Mouse (Mus musculus): ENCODE data around the gene Exoc8. TPM values are rescaled to one million over a fixed set of nuclear protein-coding genes. Genes with fewer than 3 reads are reported as not detected.
A peak's percentile ranks its signal among the peaks of the same experiment; 100 is the strongest.

Exoc8 gene
- polyA plus RNA-seq, 1 experiment from 2014 or later: 4.7 TPM

DNA sequence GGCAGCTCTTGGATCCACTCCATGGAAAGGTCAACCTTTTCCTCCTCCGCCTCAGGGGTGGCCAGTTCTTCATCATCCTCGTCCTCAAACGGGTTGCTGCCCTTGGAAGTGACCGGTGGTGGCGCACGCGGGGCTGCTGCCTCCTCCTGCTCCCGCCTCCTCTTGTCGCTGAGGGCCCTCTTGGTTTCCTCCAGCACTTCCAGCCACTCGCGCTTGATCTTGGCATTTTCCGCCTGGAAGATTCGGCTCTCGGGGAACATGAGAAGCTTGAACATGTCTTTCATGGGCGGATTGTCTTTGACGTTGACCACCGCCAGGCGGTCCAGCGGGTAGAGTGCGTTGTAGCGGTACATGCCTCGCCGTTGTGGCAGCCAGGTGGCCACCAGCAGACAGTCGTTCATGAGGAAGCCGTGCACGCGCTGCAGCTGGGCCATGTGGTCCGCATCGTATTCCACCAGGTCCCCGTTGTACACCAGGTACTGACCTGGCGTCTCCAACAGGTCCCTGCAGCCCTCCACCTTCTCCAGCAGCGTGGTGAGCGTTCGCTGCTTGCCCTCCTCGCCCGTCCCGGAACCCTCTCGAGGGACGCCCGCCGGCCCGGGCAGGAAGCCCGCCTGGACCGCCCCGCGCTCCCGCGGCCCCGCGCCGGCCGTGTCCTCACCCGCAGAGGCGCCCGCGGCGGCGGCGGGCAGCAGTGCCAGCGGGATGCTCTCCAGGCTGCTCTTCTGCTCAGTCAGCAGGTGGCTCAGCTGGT lies 696 bp downstream of the Exoc8 start:
- peak overlapping the region; percentile 86 for H3K27ac ChIP-seq (ENCODE audit: low read depth, low read length)
- H3K9ac ChIP-seq (ENCODE audit: low read depth, low read length): peak overlapping the region; percentile 87
- H3K27me3 ChIP-seq (replicated peaks; ENCODE audit: control insufficient read depth, insufficient read depth, low read length): no peaks in the 10 kb centered on the region
- WGBS: 1% methylated on average over 58 of the region's 60 CpGs
- no peaks in the 10 kb centered on the region; the same call in 1 of the 2 replicates for H3K4me1 ChIP-seq (replicated peaks; ENCODE audit: control insufficient read depth, insufficient read depth, low read length)
- H3K9me3 ChIP-seq (ENCODE audit: control insufficient read depth): no peaks in the 10 kb centered on the region
- peak overlapping the region; percentile 83 for H3K4me3 ChIP-seq (ENCODE audit: low read depth, low read length)
- peak overlapping the region; percentile 76 for H3K4me2 ChIP-seq (replicated peaks; ENCODE audit: low read depth)
- TF ChIP-seq CTCF (IDR thresholded peaks at IDR 0.05; ENCODE audit: low read depth): peak; percentile 85
- peaks cover 33% of the 10 kb centered on the region for H3K36me3 ChIP-seq (ENCODE audit: control insufficient read depth, insufficient read depth)
- ATAC-seq: peak; percentile 37

DNA sequence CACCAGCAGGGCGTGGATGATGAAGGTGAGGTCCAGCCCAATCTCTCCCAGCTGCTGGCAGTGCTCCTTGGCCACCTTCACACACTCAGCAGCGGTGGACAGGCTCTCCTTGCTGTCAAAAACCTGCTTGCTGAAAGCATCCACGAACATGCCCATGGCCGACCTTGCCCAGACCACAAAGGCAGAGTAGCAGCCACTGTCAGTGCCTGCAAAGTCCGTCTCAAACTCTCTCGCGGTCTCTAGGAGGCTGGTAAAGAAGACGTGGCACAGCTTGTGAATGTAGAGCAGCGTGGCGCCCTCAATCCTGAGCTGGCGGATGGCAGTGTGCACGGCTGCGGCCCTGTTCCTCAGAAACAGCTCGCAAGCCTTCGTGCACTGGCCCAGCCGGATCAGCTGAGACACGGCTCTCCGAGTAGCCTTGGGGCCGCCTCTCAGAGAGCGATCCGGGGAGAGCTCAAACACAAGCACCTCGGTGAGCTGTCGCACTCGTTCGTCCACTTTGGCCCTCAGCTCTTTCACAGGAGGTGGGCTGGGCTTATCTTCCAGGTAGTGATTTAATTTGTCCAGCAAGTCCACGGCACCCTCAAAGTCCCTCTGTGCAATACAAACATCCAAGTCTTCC lies 1.4 kb downstream of the Exoc8 start:
- Histone ChIP-seq H3K27ac (ENCODE audit: low read depth, low read length) (peak overlapping the region; percentile 86; the same call in 1 of the 2 replicates), H3K4me1 (replicated peaks; ENCODE audit: control insufficient read depth, insufficient read depth, low read length) (no peaks in the 10 kb centered on the region; the same call in 1 of the 2 replicates), H3K27me3 (replicated peaks; ENCODE audit: control insufficient read depth, insufficient read depth, low read length) (no peaks in the 10 kb centered on the region), H3K4me2 (replicated peaks; ENCODE audit: low read depth) (peak overlapping the region; percentile 76), H3K4me3 (ENCODE audit: low read depth, low read length) (peak overlapping the region; percentile 83), H3K9me3 (ENCODE audit: control insufficient read depth) (no peaks in the 10 kb centered on the region), H3K36me3 (ENCODE audit: control insufficient read depth, insufficient read depth) (peaks cover 29% of the 10 kb centered on the region), H3K9ac (ENCODE audit: low read depth, low read length) (peak overlapping the region; percentile 87; the same call in 1 of the 2 replicates)
- no peak for TF ChIP-seq CTCF (IDR thresholded peaks at IDR 0.05; ENCODE audit: low read depth)
- WGBS: 55% methylated on average over 26 of the region's 26 CpGs
- ATAC-seq: 0 out of 2 replicates have a peak, but pooled peaks have one; percentile 2

DNA sequence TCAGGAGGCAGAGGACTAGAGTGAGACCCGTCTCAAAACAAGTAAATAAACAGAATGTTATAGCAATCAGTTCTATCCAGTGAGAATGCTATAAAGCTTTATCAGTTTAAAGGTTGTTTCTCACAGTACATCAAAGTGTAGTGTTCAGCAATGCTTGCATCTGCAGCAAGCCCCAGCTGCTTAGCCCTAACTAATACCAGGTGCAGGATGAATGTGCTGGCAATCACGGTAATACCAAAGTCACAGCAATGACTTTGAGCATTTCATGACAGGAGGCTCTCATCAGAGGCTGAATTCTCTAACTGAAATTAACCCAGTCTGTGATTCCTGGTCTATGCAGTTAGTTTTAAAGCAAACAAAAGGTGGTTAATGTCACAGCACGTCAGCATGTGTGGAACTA lies 4.9 kb downstream of the Exoc8 start:
- Histone ChIP-seq H3K9me3 (ENCODE audit: control insufficient read depth) (no peaks in the 10 kb centered on the region), H3K4me1 (replicated peaks; ENCODE audit: control insufficient read depth, insufficient read depth, low read length) (no peaks in the 10 kb centered on the region; the same call in 1 of the 2 replicates), H3K4me2 (replicated peaks; ENCODE audit: low read depth) (no peak overlapping the region), H3K9ac (ENCODE audit: low read depth, low read length) (no peak overlapping the region), H3K27ac (ENCODE audit: low read depth, low read length) (no peak overlapping the region), H3K36me3 (ENCODE audit: control insufficient read depth, insufficient read depth) (peaks cover 44% of the 10 kb centered on the region), H3K4me3 (ENCODE audit: low read depth, low read length) (no peak overlapping the region), H3K27me3 (replicated peaks; ENCODE audit: control insufficient read depth, insufficient read depth, low read length) (no peaks in the 10 kb centered on the region)
- no peak for ATAC-seq
- no peak for TF ChIP-seq CTCF (IDR thresholded peaks at IDR 0.05; ENCODE audit: low read depth)
- 53% methylated on average over 3 of the region's 3 CpGs for WGBS

DNA sequence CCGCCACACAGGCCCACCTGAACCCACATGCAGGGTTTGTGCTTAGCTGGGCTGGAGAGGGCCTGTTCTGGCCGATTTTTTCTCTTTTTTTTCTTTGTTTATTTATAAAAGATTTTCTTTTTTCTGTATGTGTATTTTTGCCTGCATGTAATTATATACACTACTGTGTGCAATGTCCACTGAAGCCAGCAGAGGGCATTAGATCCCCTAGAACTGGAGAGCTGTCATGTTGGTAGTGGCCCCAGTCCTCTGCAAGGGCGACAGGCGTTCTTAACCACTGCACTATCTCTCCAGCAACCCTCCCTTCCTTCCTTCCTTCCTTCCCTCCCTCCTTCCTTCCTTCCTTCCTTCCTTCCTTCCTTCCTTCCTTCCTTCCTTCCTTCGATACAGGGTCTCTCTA lies 9.1 kb downstream of the Exoc8 start:
- Histone ChIP-seq H3K27me3 (replicated peaks; ENCODE audit: control insufficient read depth, insufficient read depth, low read length) (no peaks in the 10 kb centered on the region), H3K9ac (ENCODE audit: low read depth, low read length) (no peak overlapping the region), H3K36me3 (ENCODE audit: control insufficient read depth, insufficient read depth) (peaks cover 73% of the 10 kb centered on the region), H3K4me2 (replicated peaks; ENCODE audit: low read depth) (no peak overlapping the region), H3K27ac (ENCODE audit: low read depth, low read length) (no peak overlapping the region), H3K9me3 (ENCODE audit: control insufficient read depth) (no peaks in the 10 kb centered on the region), H3K4me1 (replicated peaks; ENCODE audit: control insufficient read depth, insufficient read depth, low read length) (no peaks in the 10 kb centered on the region; the same call in 1 of the 2 replicates), H3K4me3 (ENCODE audit: low read depth, low read length) (no peak overlapping the region)
- TF ChIP-seq CTCF (IDR thresholded peaks at IDR 0.05; ENCODE audit: low read depth): peak; percentile 40
- 98% methylated on average over 5 of the region's 5 CpGs for WGBS
- ATAC-seq: no peak

DNA sequence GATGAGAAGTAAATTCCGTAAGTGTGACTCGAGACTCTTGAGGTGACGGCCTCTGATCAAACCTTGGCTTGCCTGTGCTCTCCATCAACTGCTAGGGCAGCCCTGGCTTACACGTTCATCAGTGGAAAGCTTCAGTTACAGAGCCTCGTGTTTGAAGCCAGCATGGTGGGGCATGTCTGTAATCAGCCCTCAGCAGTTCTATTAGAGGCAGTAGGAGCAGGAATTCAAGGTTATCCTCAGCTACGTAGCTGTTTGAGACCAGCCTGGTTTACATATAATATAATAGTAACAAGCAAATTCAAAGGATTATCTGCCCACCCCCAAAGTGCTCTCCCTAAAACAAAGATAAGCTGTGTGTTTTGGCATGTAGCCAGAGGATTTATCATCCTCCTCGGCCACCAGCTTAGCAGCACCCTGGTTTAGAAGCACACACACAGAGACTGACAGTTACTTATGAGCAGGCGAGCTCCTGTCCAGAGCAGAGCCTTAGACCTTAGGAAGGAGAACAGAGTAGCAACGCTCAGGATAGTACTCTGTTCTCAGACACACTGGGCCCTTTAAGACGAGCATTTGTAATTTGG lies 18.5 kb downstream of the Exoc8 start:
- H3K27ac ChIP-seq (ENCODE audit: low read depth, low read length): no peak overlapping the region
- H3K9me3 ChIP-seq (ENCODE audit: control insufficient read depth): no peaks in the 10 kb centered on the region
- no peak for ATAC-seq
- H3K27me3 ChIP-seq (replicated peaks; ENCODE audit: control insufficient read depth, insufficient read depth, low read length): no peaks in the 10 kb centered on the region
- WGBS: 66% methylated on average over 10 of the region's 10 CpGs
- no peak overlapping the region for H3K9ac ChIP-seq (ENCODE audit: low read depth, low read length)
- H3K4me1 ChIP-seq (replicated peaks; ENCODE audit: control insufficient read depth, insufficient read depth, low read length): no peaks in the 10 kb centered on the region
- peaks cover 92% of the 10 kb centered on the region for H3K36me3 ChIP-seq (ENCODE audit: control insufficient read depth, insufficient read depth)
- TF ChIP-seq CTCF (IDR thresholded peaks at IDR 0.05; ENCODE audit: low read depth): no peak
- H3K4me3 ChIP-seq (ENCODE audit: low read depth, low read length): no peak overlapping the region
- H3K4me2 ChIP-seq (replicated peaks; ENCODE audit: low read depth): no peak overlapping the region

DNA sequence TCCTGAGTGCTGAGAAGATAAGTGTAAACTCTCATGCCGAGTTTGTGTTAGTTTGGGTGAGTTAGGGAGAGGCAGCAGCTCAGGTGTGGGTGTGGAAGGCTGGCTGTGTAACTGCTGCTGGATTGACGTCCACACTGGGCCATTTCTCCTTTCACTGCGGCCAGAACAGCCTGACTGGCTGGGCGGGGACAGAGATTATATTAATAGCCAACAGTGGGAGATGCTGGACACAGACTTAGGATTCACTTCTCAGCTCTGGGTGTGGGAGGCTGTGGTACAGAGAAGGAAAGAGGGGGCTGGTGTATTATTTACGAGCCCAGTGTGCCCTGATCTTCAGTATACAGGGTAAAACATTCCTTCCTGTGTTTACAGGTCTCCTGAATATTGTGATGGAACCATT lies 19.4 kb downstream of the Exoc8 start:
- peaks cover 92% of the 10 kb centered on the region for H3K36me3 ChIP-seq (ENCODE audit: control insufficient read depth, insufficient read depth)
- 79% methylated on average over 5 of the region's 5 CpGs for WGBS

More for the DNA sequence above, 19.4 kb downstream of the Exoc8 start:
- Histone ChIP-seq H3K9me3 (ENCODE audit: control insufficient read depth) (no peaks in the 10 kb centered on the region), H3K27ac (ENCODE audit: low read depth, low read length) (no peak overlapping the region), H3K4me3 (ENCODE audit: low read depth, low read length) (no peak overlapping the region), H3K27me3 (replicated peaks; ENCODE audit: control insufficient read depth, insufficient read depth, low read length) (no peaks in the 10 kb centered on the region), H3K4me2 (replicated peaks; ENCODE audit: low read depth) (no peak overlapping the region), H3K4me1 (replicated peaks; ENCODE audit: control insufficient read depth, insufficient read depth, low read length) (no peaks in the 10 kb centered on the region), H3K9ac (ENCODE audit: low read depth, low read length) (no peak overlapping the region)
- ATAC-seq: no peak
- no peak for TF ChIP-seq CTCF (IDR thresholded peaks at IDR 0.05; ENCODE audit: low read depth)
